Mouse (Mus musculus) limb, embryonic 12.5 days (tissue): ENCODE measurements at regions not wholly inside any gene's neighbourhood (a gene's known extent, or its start where the extent isn't known, plus 50 kb on each side); places are given as distances from the start of the nearest gene placed in this dataset.

ENCODE experiments used
- ATAC-seq: fragments of 200-750 bp; cut with Nextera tagmentation; 2 replicates; pipeline ENCODE4 v1.8.0; 2017; ENCODE audit warnings: low read depth, moderate TSS enrichment; ENCODE audit not compliant: insufficient number of reproducible peaks, insufficient read depth, low FRiP score, low TSS enrichment
- H3K27ac ChIP-seq: fragments of 300-500 bp; sonication (generic); 2 replicates; pipeline ENCODE4 v1.5.1; 2016; ENCODE audit warnings: mild to moderate bottlenecking, moderate library complexity
- H3K27me3 ChIP-seq: fragments of 300-500 bp; sonication (generic); 2 replicates; pipeline ENCODE4 v1.6.1; 2016; ENCODE audit warnings: mild to moderate bottlenecking, moderate library complexity
- H3K36me3 ChIP-seq: fragments of 300-500 bp; sonication (generic); 2 replicates; pipeline ENCODE4 v1.6.1; 2016; ENCODE audit warnings: mild to moderate bottlenecking, moderate library complexity
- H3K4me1 ChIP-seq: fragments of 300-500 bp; sonication (generic); replicated peaks from 2 replicates; pipeline ENCODE4 v1.6.1; 2016
- H3K4me2 ChIP-seq: fragments of 300-500 bp; sonication (generic); 2 replicates; pipeline ENCODE4 v1.6.1; 2016; ENCODE audit warnings: mild to moderate bottlenecking, moderate library complexity
- H3K4me3 ChIP-seq: fragments of 300-500 bp; sonication (generic); replicated peaks from 2 replicates; pipeline ENCODE4 v1.5.1; 2016; ENCODE audit warnings: mild to moderate bottlenecking
- H3K9ac ChIP-seq: fragments of 300-500 bp; sonication (generic); replicated peaks from 2 replicates; pipeline ENCODE4 v1.6.1; 2016; ENCODE audit warnings: mild to moderate bottlenecking, moderate library complexity
- H3K9me3 ChIP-seq: fragments of 300-500 bp; sonication (generic); 2 replicates; pipeline ENCODE4 v1.6.1; 2016; ENCODE audit warnings: mild to moderate bottlenecking, moderate library complexity
- WGBS: fragments of 180-500 bp; shearing (Covaris S2); methylation state at CpG from one replicate; pipeline ENCODE4 v1.1.7; 2016; 5-methylcytosine and 5-hydroxymethylcytosine counted together

DNA sequence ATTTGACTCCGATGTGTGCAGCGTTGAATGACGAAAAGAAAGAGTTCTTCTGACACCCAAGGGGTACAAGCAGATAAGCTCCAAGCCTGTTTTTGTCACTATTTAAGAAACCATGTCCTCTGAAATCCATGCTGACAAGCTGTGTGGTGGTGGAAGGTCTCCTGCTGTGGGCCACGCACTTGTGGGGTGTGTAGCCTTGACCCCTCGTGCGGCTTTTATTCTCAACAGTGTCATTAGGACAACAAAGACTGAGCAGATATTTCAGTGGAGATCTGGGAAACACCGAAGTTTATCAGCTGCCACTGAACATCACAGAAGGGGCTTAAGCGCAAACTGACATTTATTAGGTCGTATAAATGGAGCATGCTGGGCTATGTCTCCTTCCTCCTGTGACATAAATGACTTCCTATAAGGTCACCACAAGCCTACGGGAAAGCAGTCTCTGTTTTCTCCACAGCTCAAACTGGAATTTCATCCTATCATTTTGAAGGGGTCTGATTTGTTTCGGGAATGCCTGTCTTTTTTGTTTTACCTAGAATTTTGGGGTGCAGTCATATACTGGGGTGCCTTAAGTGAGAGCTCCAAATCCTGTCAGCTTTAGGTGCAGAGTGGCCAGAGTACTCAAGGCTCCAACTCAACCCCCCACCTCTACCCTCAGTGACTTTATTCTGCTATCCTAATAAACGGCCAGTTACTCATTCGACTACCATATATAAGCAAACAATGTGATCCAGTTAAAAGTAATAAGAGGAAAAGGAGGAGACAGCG, 262.9 kb upstream of the Gm5148 start:
- peak overlapping the region; percentile 7; the same call in 1 of the 2 replicates for H3K4me3 ChIP-seq
- peak overlapping the region; percentile 47 for H3K4me2 ChIP-seq
- no peaks in the 10 kb centered on the region for H3K36me3 ChIP-seq
- H3K9me3 ChIP-seq, result no peaks in the 10 kb centered on the region
- peaks cover 26% of the 10 kb centered on the region for H3K4me1 ChIP-seq
- no peak for ATAC-seq
- no peak overlapping the region for H3K27ac ChIP-seq
- WGBS, result 23% methylated on average over 14 of the region's 14 CpGs
- H3K9ac ChIP-seq, result no peak overlapping the region
- H3K27me3 ChIP-seq, result peaks cover 16% of the 10 kb centered on the region

DNA sequence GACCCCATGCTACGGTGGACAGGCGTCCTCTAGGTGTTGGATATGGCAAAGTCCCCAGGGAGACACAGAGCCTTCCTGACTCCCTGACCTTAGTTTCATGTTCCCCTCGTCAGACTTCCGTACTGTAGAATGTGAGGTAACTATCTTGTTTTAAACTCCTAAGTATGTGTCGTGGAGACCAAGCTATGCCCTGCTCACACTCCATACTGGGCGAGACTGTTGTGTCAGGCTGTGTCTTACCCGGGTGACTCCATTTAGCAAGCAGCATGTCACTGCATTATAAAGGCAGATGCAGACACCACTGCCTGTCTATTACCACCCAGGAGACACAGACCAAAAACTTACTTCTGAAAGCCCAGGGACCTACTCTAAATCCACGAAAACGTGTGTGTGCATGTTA, 260.4 kb upstream of the Gm5148 start:
- no peak overlapping the region for H3K27ac ChIP-seq
- H3K27me3 ChIP-seq, result peaks cover 16% of the 10 kb centered on the region
- peaks cover 26% of the 10 kb centered on the region for H3K4me1 ChIP-seq
- no peak overlapping the region for H3K4me3 ChIP-seq
- WGBS, result 80% methylated on average over 9 of the region's 9 CpGs
- ATAC-seq, result no peak
- H3K9ac ChIP-seq, result no peak overlapping the region
- H3K9me3 ChIP-seq, result no peaks in the 10 kb centered on the region
- no peaks in the 10 kb centered on the region for H3K36me3 ChIP-seq
- no peak overlapping the region for H3K4me2 ChIP-seq

GRCm38 (mm10) chr3:37981481-37982180, 257.3 kb upstream of the Gm5148 start:
- H3K4me1 ChIP-seq, result peaks cover 24% of the 10 kb centered on the region
- no peak overlapping the region for H3K4me2 ChIP-seq
- whole genome bisulfite sequencing, result 79% methylated on average over 7 of the region's 7 CpGs
- no peaks in the 10 kb centered on the region for H3K9me3 ChIP-seq
- no peak overlapping the region for H3K27ac ChIP-seq
- H3K27me3 ChIP-seq, result peaks cover 6% of the 10 kb centered on the region; the same call in 1 of the 2 replicates
- no peak overlapping the region for H3K9ac ChIP-seq
- H3K4me3 ChIP-seq, result no peak overlapping the region
- no peaks in the 10 kb centered on the region for H3K36me3 ChIP-seq
- no peak for ATAC-seq

DNA sequence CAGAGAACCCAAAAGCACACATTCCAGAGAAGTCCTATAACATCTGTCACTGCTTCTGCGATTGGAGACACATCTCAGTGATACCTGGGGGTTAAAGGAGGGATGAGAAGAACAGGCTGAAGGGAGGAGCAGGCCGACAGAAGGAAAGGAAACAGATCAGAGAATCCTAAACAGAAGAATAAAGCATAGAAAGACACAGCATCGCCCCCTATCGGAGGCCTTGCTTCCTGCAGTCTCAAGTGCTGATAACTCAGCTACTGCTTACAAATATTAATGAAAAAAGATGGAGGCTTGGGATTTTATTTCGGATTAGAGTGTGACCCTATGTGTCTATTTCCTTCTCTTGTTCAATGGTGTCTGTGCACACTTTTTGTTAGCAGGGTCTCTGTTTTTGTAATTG, 255.6 kb upstream of the Gm5148 start:
- H3K27ac ChIP-seq, result no peak overlapping the region
- no peak overlapping the region for H3K9ac ChIP-seq
- no peaks in the 10 kb centered on the region for H3K27me3 ChIP-seq
- no peaks in the 10 kb centered on the region for H3K9me3 ChIP-seq
- 50% methylated on average over 5 of the region's 5 CpGs for WGBS
- H3K4me3 ChIP-seq, result no peak overlapping the region
- peaks cover 35% of the 10 kb centered on the region for H3K4me1 ChIP-seq
- H3K4me2 ChIP-seq, result no peak overlapping the region
- no peak for ATAC-seq
- no peaks in the 10 kb centered on the region for H3K36me3 ChIP-seq

- Histone ChIP-seq H3K27me3 (no peaks in the 10 kb centered on the region), H3K4me3 (no peak overlapping the region), H3K27ac (0 out of 2 replicates have a peak overlapping the region, but pooled peaks have one; percentile 23), H3K9ac (no peak overlapping the region), H3K4me1 (peaks cover 38% of the 10 kb centered on the region), H3K36me3 (no peaks in the 10 kb centered on the region), H3K9me3 (no peaks in the 10 kb centered on the region), H3K4me2 (peak overlapping the region; percentile 10; the same call in 1 of the 2 replicates)
- no peak for ATAC-seq
- WGBS, result 14% methylated on average over 6 of the region's 6 CpGs
These were observed 254.2 kb upstream of the Gm5148 start for GRCm38 (mm10) chr3:37978481-37978880.

DNA sequence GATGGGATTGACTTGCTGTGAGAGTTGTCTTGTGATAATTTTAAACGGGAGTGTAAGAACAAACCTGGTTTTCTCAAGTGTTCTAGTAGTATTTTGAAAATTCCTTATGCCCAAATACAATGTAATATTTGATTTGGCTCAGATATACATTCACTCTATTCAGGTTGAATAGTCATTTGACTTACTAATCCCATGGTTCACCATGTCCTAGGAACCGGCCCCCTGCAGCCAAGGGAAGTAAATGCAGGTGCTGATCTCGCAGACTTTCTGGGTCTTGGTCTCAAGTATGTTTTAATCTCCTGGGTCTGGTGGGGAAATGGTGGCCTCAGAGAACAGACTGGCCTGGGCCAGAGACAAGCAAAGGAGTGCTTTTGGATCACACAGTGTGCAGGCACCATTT, 253.2 kb upstream of the Gm5148 start:
- Histone ChIP-seq H3K36me3 (no peaks in the 10 kb centered on the region), H3K4me2 (no peak overlapping the region), H3K4me1 (peaks cover 38% of the 10 kb centered on the region), H3K27me3 (no peaks in the 10 kb centered on the region), H3K4me3 (no peak overlapping the region), H3K9ac (no peak overlapping the region), H3K9me3 (no peaks in the 10 kb centered on the region), H3K27ac (peak overlapping the region; percentile 53; the same call in 1 of the 2 replicates)
- 47% methylated on average over 3 of the region's 3 CpGs for WGBS
- no peak for ATAC-seq

- no peak overlapping the region for H3K9ac ChIP-seq
- peak overlapping the region; percentile 13 for H3K4me3 ChIP-seq
- ATAC-seq, result no peak
- H3K27me3 ChIP-seq, result no peaks in the 10 kb centered on the region
- 15% methylated on average over 13 of the region's 13 CpGs for WGBS
- no peaks in the 10 kb centered on the region for H3K9me3 ChIP-seq
- peaks cover 38% of the 10 kb centered on the region for H3K4me1 ChIP-seq
- no peaks in the 10 kb centered on the region for H3K36me3 ChIP-seq
- peak overlapping the region; percentile 66 for H3K27ac ChIP-seq
- H3K4me2 ChIP-seq, result peak overlapping the region; percentile 51
These were observed 252.3 kb upstream of the Gm5148 start for GRCm38 (mm10) chr3:37976566-37976965.

GRCm38 (mm10) chr3:37975194-37975756, 251.0 kb upstream of the Gm5148 start:
- no peaks in the 10 kb centered on the region for H3K9me3 ChIP-seq
- peak overlapping the region; percentile 76 for H3K27ac ChIP-seq
- WGBS, result 5% methylated on average over 11 of the region's 11 CpGs

GRCm38 (mm10) chr3:37972931-37973330, 248.6 kb upstream of the Gm5148 start:
- no peak overlapping the region for H3K27ac ChIP-seq
- H3K4me3 ChIP-seq, result no peak overlapping the region
- no peaks in the 10 kb centered on the region for H3K9me3 ChIP-seq
- H3K36me3 ChIP-seq, result no peaks in the 10 kb centered on the region
- WGBS, result 67% methylated on average over 3 of the region's 3 CpGs
- no peak for ATAC-seq
- no peaks in the 10 kb centered on the region for H3K27me3 ChIP-seq
- no peak overlapping the region for H3K4me2 ChIP-seq
- H3K9ac ChIP-seq, result no peak overlapping the region
- H3K4me1 ChIP-seq, result peaks cover 30% of the 10 kb centered on the region

More at GRCm38 (mm10) chr3:37975194-37975756, 251.0 kb upstream of the Gm5148 start:
- Histone ChIP-seq H3K36me3 (no peaks in the 10 kb centered on the region), H3K9ac (no peak overlapping the region), H3K27me3 (no peaks in the 10 kb centered on the region), H3K4me1 (peaks cover 38% of the 10 kb centered on the region), H3K4me2 (peak overlapping the region; percentile 51), H3K4me3 (no peak overlapping the region)
- peak; percentile 84 for ATAC-seq

- ATAC-seq, result no peak
- no peak overlapping the region for H3K27ac ChIP-seq
- H3K36me3 ChIP-seq, result no peaks in the 10 kb centered on the region
- H3K4me1 ChIP-seq, result peaks cover 17% of the 10 kb centered on the region
- H3K9me3 ChIP-seq, result no peaks in the 10 kb centered on the region
- H3K4me2 ChIP-seq, result no peak overlapping the region
- H3K9ac ChIP-seq, result no peak overlapping the region
- 61% methylated on average over 2 of the region's 2 CpGs for WGBS
- H3K4me3 ChIP-seq, result no peak overlapping the region
- no peaks in the 10 kb centered on the region for H3K27me3 ChIP-seq
These were observed 246.9 kb upstream of the Gm5148 start for GRCm38 (mm10) chr3:37971240-37971639.

- H3K36me3 ChIP-seq, result no peaks in the 10 kb centered on the region
- H3K4me2 ChIP-seq, result no peak overlapping the region
- no peak overlapping the region for H3K27ac ChIP-seq
- no peak overlapping the region for H3K9ac ChIP-seq
- no peaks in the 10 kb centered on the region for H3K4me1 ChIP-seq
- no peaks in the 10 kb centered on the region for H3K9me3 ChIP-seq
- no peaks in the 10 kb centered on the region for H3K27me3 ChIP-seq
- no peak overlapping the region for H3K4me3 ChIP-seq
- no peak for ATAC-seq
These were observed 244.4 kb upstream of the Gm5148 start for GRCm38 (mm10) chr3:37968654-37969053.
